25 mouse cellular contexts compared by ENCODE assay signal in genomic region chr5:74893276-74893675, GRCm38 (mm10).
A peak's percentile ranks its signal among the peaks of the same experiment; 100 is the strongest.
DNase-seq lines count a peak whose midpoint lies in the region; ATAC-seq and TF ChIP-seq lines count a peak whose summit lies in the region.
"Had no signal": no experiment of that assay in that cellular context is flagged by ENCODE, and none has a peak within 500 bp of the region (broad histone marks: within the 10 kb centered on the region; RNA-seq: fewer than 3 reads in every experiment).

No protein-coding gene starts in this region.

- TF ChIP-seq POLR2A in thymus, adult 2 months (IDR thresholded peaks at IDR 0.05; ENCODE audit: control insufficient read depth, extremely low read depth, insufficient read depth, low read length, poor library complexity), result no peak

- no peak overlapping the region for H3K27ac ChIP-seq in thymus, adult 2 months (ENCODE audit: control insufficient read depth, insufficient read depth, low read length)
- H3K27ac ChIP-seq: embryonic facial prominence, embryonic 12.5 days; embryonic facial prominence, embryonic 15.5 days; gastrocnemius, adult 2 months; heart, embryonic 10.5 days; heart, embryonic 13.5 days; hindbrain, embryonic 14.5 days; hindbrain, postnatal 0 days had no signal

- 50% methylated on average over 5 of the region's 5 CpGs for WGBS in thymus, adult 2 months

- no peaks in the 10 kb centered on the region for H3K36me3 ChIP-seq in thymus, adult 2 months (ENCODE audit: control insufficient read depth, insufficient read depth, low read length)
- H3K36me3 ChIP-seq: embryonic facial prominence, embryonic 12.5 days; embryonic facial prominence, embryonic 15.5 days; heart, embryonic 10.5 days; heart, embryonic 13.5 days had no signal

- no peak for TF ChIP-seq CTCF in thymus, adult 2 months (IDR thresholded peaks at IDR 0.05; ENCODE audit: borderline replicate concordance, control insufficient read depth, extremely low read depth, insufficient read depth, low read length, poor library complexity)

- peak; percentile 11 for DNase-seq in thymus, adult 2 months
- peak; percentile 23 to 35 for DNase-seq in thymus, postnatal 10 days (ENCODE audit: low spot score in 2 of 2)
- peak; percentile 18 to 41 for DNase-seq in thymus, postnatal 36 days
- no peak for DNase-seq in left cerebral cortex, adult 9 months (ENCODE audit: low spot score in 2 of 2)
- no peak for DNase-seq in kidney, postnatal 25 days
- DNase-seq: adrenal gland, postnatal 10 days; adrenal gland, postnatal 36 days; cerebellum, adult 18-20 months; cerebellum, adult 9-10 months; cerebellum, postnatal 14 days; forebrain, postnatal 0 days; gastrocnemius, adult 2 months; gastrocnemius, postnatal 14 days; heart, adult 18-20 months; heart, postnatal 14 days; heart, postnatal 4 days had no signal

- no peaks in the 10 kb centered on the region for H3K27me3 ChIP-seq in thymus, adult 2 months (ENCODE audit: control insufficient read depth, insufficient read depth, low read length)
- H3K27me3 ChIP-seq: embryonic facial prominence, embryonic 15.5 days had no signal

- no peak for ATAC-seq in activated CD4-positive, CD25-positive, alpha-beta regulatory T cell, adult 4 months
- ATAC-seq: CD4-positive, CD25-positive, alpha-beta regulatory T cell, adult 4 months; forebrain, embryonic 14.5 days; forebrain, postnatal 0 days; hindbrain, postnatal 0 days had no signal

- no peaks in the 10 kb centered on the region for H3K4me1 ChIP-seq in thymus, adult 2 months (replicated peaks; ENCODE audit: control insufficient read depth, insufficient read depth, low read length)
- H3K4me1 ChIP-seq: heart, embryonic 10.5 days; heart, embryonic 13.5 days had no signal

- no peak overlapping the region for H3K4me3 ChIP-seq in thymus, adult 2 months (ENCODE audit: control insufficient read depth, insufficient read depth, low read length)
- H3K4me3 ChIP-seq: embryonic facial prominence, embryonic 12.5 days; embryonic facial prominence, embryonic 15.5 days; gastrocnemius, adult 2 months; heart, embryonic 10.5 days; heart, embryonic 13.5 days had no signal

Comparison
In these comparisons a context has a peak if more than half of its experiments do, and no peak if none do; other contexts are left out.
1. DNase-seq: peak in thymus, adult 2 months (single experiment), thymus, postnatal 10 days (2 of 2) and thymus, postnatal 36 days (2 of 2); none in left cerebral cortex, adult 9 months (0 of 2) and kidney, postnatal 25 days (0 of 2).